ENCODE assay signal across 8 mouse cellular contexts in genomic region chr16:38602989-38603804, GRCm38 (mm10). TPM values are rescaled to one million over a fixed set of nuclear protein-coding genes. Genes with fewer than 3 reads are reported as not detected.
DNase-seq lines count a peak whose midpoint lies in the region; ATAC-seq lines count a peak whose summit lies in the region.

No protein-coding gene starts in this region.

- ATAC-seq in lung, embryonic 16.5 days (ENCODE audit: low read depth) = 0 out of 2 replicates have a peak, but pooled peaks have one; percentile 54
- ATAC-seq in hindbrain, embryonic 15.5 days (ENCODE audit: low FRiP score, low read depth) = peak; percentile 65; the same call in 1 of the 2 replicates
- 0 out of 2 replicates have a peak, but pooled peaks have one; percentile 50 for ATAC-seq in liver, embryonic 13.5 days (ENCODE audit: low read depth)

- no peak overlapping the region for H3K27ac ChIP-seq in lung, embryonic 16.5 days (ENCODE audit: low read length)
- H3K27ac ChIP-seq in embryonic facial prominence, embryonic 10.5 days (replicated peaks) = no peak overlapping the region; the same call in 1 of the 2 replicates
- H3K27ac ChIP-seq in hindbrain, embryonic 15.5 days (replicated peaks) = no peak overlapping the region
- H3K27ac ChIP-seq in liver, embryonic 13.5 days = no peak overlapping the region

- H3K4me3 ChIP-seq in lung, embryonic 16.5 days (ENCODE audit: low read length) = no peak overlapping the region
- no peak overlapping the region for H3K4me3 ChIP-seq in embryonic facial prominence, embryonic 10.5 days
- no peak overlapping the region for H3K4me3 ChIP-seq in hindbrain, embryonic 15.5 days
- no peak overlapping the region for H3K4me3 ChIP-seq in liver, embryonic 13.5 days (replicated peaks)

- H3K4me2 ChIP-seq in lung, embryonic 16.5 days (ENCODE audit: low read depth, low read length) = no peak overlapping the region
- no peak overlapping the region for H3K4me2 ChIP-seq in hindbrain, embryonic 15.5 days
- H3K4me2 ChIP-seq in liver, embryonic 13.5 days = peak overlapping the region; percentile 8; the same call in 1 of the 2 replicates

- WGBS in lung, embryonic 16.5 days = 49% methylated on average over 11 of the region's 11 CpGs
- WGBS in embryonic facial prominence, embryonic 10.5 days = 55% methylated on average over 11 of the region's 11 CpGs
- WGBS in hindbrain, embryonic 15.5 days = 40% methylated on average over 11 of the region's 11 CpGs
- WGBS in liver, embryonic 13.5 days (ENCODE audit: insufficient replicate concordance) = 40% methylated on average over 11 of the region's 11 CpGs

- no peaks in the 10 kb centered on the region for H3K27me3 ChIP-seq in lung, embryonic 16.5 days (ENCODE audit: control insufficient read depth, insufficient read depth, low read depth, low read length)
- H3K27me3 ChIP-seq in embryonic facial prominence, embryonic 10.5 days (replicated peaks; ENCODE audit: low read depth, poor library complexity, severe bottlenecking) = no peaks in the 10 kb centered on the region
- H3K27me3 ChIP-seq in hindbrain, embryonic 15.5 days = no peaks in the 10 kb centered on the region
- no peaks in the 10 kb centered on the region for H3K27me3 ChIP-seq in liver, embryonic 13.5 days

- no peak overlapping the region for H3K9ac ChIP-seq in lung, embryonic 16.5 days (ENCODE audit: low read length)
- no peak overlapping the region for H3K9ac ChIP-seq in hindbrain, embryonic 15.5 days
- H3K9ac ChIP-seq in liver, embryonic 13.5 days = no peak overlapping the region

- no peaks in the 10 kb centered on the region for H3K4me1 ChIP-seq in lung, embryonic 16.5 days (replicated peaks; ENCODE audit: control insufficient read depth, insufficient read depth, low read length)
- H3K4me1 ChIP-seq in embryonic facial prominence, embryonic 10.5 days = 0 out of 2 replicates have a peak, but pooled peaks cover 4% of the 10 kb centered on the region
- no peaks in the 10 kb centered on the region; the same call in 1 of the 2 replicates for H3K4me1 ChIP-seq in hindbrain, embryonic 15.5 days (replicated peaks)
- H3K4me1 ChIP-seq in liver, embryonic 13.5 days (replicated peaks) = no peaks in the 10 kb centered on the region

- no peak for DNase-seq in lung, postnatal 14 days
- peak; percentile 92 for DNase-seq in ZHBTc4 (ENCODE audit: low read depth, low spot score)
- peak; percentile 17 for DNase-seq in embryonic facial prominence, embryonic 10.5 days (ENCODE audit: low spot score)
- DNase-seq in liver, embryonic 13.5 days = no peak
- no peak for DNase-seq in natural killer cell, adult 2 months (ENCODE audit: low spot score in 2 of 2)
- no peak for DNase-seq in spleen, postnatal 14 days (ENCODE audit: low spot score in 2 of 2)

- no peaks in the 10 kb centered on the region for H3K9me3 ChIP-seq in lung, embryonic 16.5 days (ENCODE audit: control insufficient read depth, low read length)
- no peaks in the 10 kb centered on the region for H3K9me3 ChIP-seq in embryonic facial prominence, embryonic 10.5 days
- no peaks in the 10 kb centered on the region for H3K9me3 ChIP-seq in hindbrain, embryonic 15.5 days
- no peaks in the 10 kb centered on the region for H3K9me3 ChIP-seq in liver, embryonic 13.5 days (replicated peaks)

- H3K36me3 ChIP-seq in lung, embryonic 16.5 days (ENCODE audit: control insufficient read depth, insufficient read depth, low read length) = peaks cover 41% of the 10 kb centered on the region
- peaks cover 71% of the 10 kb centered on the region for H3K36me3 ChIP-seq in embryonic facial prominence, embryonic 10.5 days (replicated peaks)
- 0 out of 2 replicates have a peak, but pooled peaks cover 3% of the 10 kb centered on the region for H3K36me3 ChIP-seq in hindbrain, embryonic 15.5 days
- no peaks in the 10 kb centered on the region for H3K36me3 ChIP-seq in liver, embryonic 13.5 days

RNA-seq across cellular contexts. Expression of gene Tmem39a, which starts 44.7 kb away (rescaled TPM):
- 123 and 130 TPM in 2 replicates for polyA plus RNA-seq in lung, embryonic 16.5 days (2015; fragmentation: Nextera tagmentation; extraction: Ambion mirVana)
- 96.2 and 114 TPM in 2 replicates for polyA plus RNA-seq in embryonic facial prominence, embryonic 10.5 days (2016; fragmentation: Nextera tagmentation; extraction: Ambion mirVana)
- 35.2 and 36.3 TPM in 2 replicates for polyA plus RNA-seq in hindbrain, embryonic 15.5 days (2015; fragmentation: Nextera tagmentation; extraction: Ambion mirVana)
- polyA plus RNA-seq in liver, embryonic 13.5 days (2015; fragmentation: Nextera tagmentation; extraction: Ambion mirVana) = 33.8 and 37.1 TPM in 2 replicates

RNA-seq across cellular contexts. Expression of gene Poglut1, which starts 53.1 kb away (rescaled TPM):
- polyA plus RNA-seq in lung, embryonic 16.5 days (2015; fragmentation: Nextera tagmentation; extraction: Ambion mirVana) = 44.5 and 50.4 TPM in 2 replicates
- polyA plus RNA-seq in embryonic facial prominence, embryonic 10.5 days (2016; fragmentation: Nextera tagmentation; extraction: Ambion mirVana) = 72.6 and 76.9 TPM in 2 replicates
- 50.7 and 52.8 TPM in 2 replicates for polyA plus RNA-seq in hindbrain, embryonic 15.5 days (2015; fragmentation: Nextera tagmentation; extraction: Ambion mirVana)
- 11.7 and 13.1 TPM in 2 replicates for polyA plus RNA-seq in liver, embryonic 13.5 days (2015; fragmentation: Nextera tagmentation; extraction: Ambion mirVana)

Comparison
In these comparisons a context has a peak if more than half of its experiments do, and no peak if none do; other contexts are left out.
1. DNase-seq: peak in ZHBTc4 (single experiment) and embryonic facial prominence, embryonic 10.5 days (single experiment); none in lung, postnatal 14 days (single experiment), liver, embryonic 13.5 days (single experiment), natural killer cell, adult 2 months (0 of 2) and spleen, postnatal 14 days (0 of 2).
2. Peak in every context shown above with its lines, with median percentiles within 50 percentile points of each other: ATAC-seq.